Mouse (Mus musculus) ovary, adult 18-20 months (tissue): ENCODE data around the gene Myh10.

Experiments
- DNase-seq: peaks from one replicate; pipeline ENCODE4 v3.0.0; 2022; ENCODE audit warnings: low spot score, mixed read lengths

The Myh10 gene

DNA sequence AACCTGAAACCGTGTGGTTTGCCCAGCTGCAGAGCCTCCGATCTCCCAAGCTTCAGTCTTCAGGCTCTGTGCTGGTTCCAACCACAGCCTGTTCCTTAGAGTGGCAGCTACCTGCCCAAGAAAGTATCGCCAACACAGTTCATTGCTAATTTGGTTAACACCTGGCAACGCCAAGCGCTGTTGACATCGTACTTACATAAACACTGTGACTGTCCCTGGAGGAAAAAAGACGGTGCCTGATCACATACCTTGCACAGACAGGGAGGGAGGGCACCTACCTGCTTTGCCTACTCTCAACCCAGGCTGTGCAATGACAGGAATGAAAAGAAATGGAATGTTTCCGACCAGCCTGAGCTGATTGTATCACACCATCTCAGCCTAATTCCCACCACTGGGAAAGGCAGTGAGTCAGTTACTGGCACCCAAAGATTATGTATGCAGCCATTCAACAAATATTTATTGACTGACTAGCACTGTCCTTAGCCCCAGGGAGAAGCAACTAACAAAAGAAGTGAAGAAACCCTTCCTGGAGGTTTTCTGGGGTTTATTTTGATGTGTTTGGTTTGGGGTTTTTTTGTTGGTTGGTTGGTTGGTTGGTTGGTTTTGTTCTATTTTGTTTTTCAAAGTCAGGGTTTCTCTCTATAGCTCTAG, 168.7 kb downstream of the Myh10 start:
- no peak for DNase-seq

DNA sequence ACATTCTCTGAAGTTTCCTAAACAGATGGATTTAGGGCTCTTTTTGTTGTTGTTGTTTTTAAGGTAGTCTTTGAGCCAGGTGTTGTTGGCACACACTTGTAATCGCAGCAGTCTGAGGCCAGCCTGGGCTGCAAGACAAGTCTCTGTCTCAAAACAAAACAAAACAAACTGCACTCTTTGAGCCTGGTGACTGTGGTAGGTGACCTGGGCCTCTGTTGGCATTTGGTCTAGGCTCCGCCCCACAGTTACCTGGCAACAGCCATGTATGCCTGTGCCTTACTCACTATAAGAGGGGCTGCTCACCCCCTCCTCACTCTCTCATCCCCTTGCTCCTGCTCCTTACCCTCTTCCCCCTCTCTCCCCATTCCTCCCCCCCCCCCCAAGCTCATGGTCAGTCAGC, 170.9 kb downstream of the Myh10 start:
- DNase-seq = no peak

DNA sequence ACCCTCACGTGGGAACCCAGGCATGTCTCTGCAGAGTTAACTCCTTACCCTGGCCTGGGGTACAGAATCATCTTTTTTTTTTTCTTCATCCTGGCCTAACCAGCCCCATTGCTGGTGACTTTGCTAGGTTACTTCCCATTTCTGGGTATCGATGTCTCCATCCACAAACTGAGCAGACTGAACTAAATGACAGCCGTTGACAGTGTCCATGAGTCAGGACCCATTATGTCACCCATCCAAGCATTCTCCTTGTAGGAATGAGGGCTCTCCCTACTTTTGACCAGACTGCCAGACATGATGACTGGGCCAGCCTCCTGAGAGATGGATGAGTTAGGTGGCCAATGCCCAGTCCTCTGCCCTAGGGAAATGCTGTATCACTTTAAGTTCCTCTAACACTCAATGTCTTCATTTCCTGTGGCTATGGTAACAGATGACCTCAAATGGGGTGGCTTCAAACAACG, 172.3 kb downstream of the Myh10 start:
- no peak for DNase-seq

DNA sequence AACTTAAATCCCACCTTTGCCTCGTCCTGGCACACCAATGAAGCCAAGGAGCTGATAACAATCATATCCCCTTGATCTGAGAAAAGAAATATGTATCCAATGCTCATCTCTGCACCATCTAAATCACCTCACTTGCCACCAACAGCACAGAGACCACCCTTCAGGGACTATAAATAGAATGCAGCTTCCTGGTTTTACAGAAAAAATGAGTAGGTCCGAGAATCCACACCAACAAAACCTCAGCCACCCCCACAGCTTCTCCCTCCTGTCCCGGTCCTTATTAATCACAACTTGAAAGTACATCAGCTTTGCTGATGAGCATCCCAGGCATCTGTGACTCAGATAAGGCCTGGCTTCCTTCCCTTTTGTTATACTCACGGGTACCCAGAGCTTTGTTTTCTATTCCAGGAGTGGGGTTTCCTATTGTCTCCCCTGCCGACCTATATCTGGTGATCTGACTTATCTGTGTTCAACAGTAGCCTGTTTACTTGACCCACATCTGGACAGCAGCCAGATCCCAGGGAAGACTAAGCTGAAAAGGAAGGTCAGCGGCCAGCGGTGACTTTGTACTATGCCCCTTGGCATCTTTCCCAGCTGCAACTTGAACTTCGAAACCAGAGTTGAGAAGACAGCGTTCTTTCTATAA, 173.3 kb downstream of the Myh10 start:
- DNase-seq = peak; percentile 77
